Mouse (Mus musculus): ENCODE measurements around the gene Il6.

GRCm38 (mm10) chr5:30012726-30013503 is at the start of gene Il6:
- no peak for TF ChIP-seq GATA1 (IDR thresholded peaks at IDR 0.05; ENCODE audit: borderline replicate concordance, low read length)
- no peak for TF ChIP-seq CTCF (IDR thresholded peaks at IDR 0.05; ENCODE audit: low read depth, low read length)
- no peak for TF ChIP-seq GATA2 (IDR thresholded peaks at IDR 0.05; ENCODE audit: borderline replicate concordance, low read depth, low read length)
- TF ChIP-seq POLR2AphosphoS5 (IDR thresholded peaks at IDR 0.05; ENCODE audit: insufficient replicate concordance, low read depth, low read length): no peak

Data from G1E (cell line).